Mouse (Mus musculus): ENCODE results near the gene Gm21103. TPM values are rescaled to one million over a fixed set of nuclear protein-coding genes. Genes with fewer than 3 reads are reported as not detected.
A peak's percentile ranks its signal among the peaks of the same experiment; 100 is the strongest.
"Not testable (repeated sequence)": the region's sequence is repeated elsewhere in the genome, so short reads cannot be mapped to it uniquely, and the experiment has no call there.

Gm21103 gene
- total RNA-seq (2021): not detected

DNA sequence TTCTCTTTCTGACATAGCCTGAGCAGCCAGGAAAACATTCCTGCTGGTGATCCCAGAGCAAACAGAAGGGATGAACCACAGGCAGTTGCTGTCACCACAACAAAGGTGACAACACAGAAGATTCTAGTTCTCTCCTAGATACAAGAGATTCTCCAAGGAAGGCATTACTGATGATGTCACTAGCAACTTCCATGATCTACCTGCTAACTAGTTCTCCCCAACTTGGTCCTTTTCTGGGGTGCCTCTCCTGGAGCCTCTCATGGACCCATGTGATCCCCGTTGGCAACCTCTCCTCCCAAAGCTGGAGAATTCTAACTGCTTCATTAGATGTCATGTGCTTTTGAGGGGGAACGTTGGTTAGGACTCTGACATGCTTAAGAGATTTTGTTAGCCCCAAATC lies at the start of gene Gm21103:
TSS of gene Gm21103 (minus strand) at position 101 of the 400 bp plus-strand sequence.
- DNase-seq (ENCODE audit: low spot score); intact Hi-C loops (cut with DNase I): not testable (repeated sequence)

DNA sequence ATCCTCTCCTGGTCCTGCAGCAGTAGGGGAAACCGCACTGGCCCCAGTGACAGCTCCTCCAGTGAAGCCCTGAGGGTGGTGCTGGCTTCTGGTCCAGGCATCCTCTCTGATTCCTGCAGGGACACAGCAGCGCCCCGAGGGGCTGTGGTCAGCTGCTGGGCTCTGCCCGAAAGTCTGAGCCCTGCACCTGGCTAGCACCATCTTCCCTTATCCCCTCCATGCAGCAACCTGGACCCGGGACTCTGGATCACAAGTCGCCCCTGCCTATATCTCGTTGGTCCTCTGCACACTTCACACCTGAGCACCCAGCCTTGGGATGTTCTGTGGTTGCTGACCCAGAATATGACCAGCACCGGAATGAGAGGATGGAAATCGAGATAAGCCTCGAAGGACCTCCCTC lies 38.9 kb upstream of the Gm21103 start, which contains the start of gene Gm3618:
TSS of gene Gm3618 (minus strand) at position 101 of the 400 bp plus-strand sequence.
- DNase-seq (ENCODE audit: low spot score); intact Hi-C loops (cut with DNase I): not testable (repeated sequence)

DNA sequence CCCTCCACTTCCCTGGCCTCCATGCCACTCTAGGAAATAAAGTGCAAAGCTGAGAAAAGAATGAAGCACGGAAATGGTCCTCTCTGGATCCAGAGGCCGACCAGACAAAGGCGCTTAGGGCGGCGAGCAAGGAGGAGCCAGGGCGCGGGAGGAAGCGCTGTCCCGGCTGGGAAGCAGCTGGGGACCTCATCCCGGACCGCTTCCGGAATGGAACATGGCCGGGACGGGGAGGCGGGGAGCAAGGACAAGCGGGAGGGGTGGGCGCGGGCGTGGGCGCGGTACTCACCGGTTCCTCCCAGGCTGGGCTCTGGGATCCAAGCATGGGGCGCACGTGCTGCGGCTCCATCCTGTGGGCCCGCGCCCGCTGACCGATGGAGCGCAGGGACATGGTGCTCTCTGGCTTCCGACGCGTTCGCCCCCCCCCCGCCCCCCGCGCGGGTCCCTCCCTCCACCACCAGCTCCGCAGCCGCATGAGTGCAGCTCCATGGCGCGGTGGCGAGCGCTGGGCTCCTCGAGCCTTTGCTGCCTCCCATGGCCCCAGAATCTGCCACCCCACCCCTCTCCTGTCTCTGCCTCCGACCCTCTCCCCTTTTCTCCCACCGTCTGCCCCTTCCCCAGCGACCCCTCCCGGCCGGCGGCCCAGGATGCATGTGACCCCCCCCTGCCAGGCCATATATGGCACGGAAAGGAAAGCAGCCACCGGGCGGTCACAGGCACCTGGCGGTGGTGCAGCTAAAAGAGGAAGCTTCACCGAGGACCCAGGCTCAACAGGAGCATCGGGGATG lies 17.5 kb downstream of the Gm21103 start, which contains the start of gene Gm3411:
TSS of gene Gm3411 (minus strand) at position 320 of the 785 bp plus-strand sequence.
- intact Hi-C loops (cut with DNase I): not testable (repeated sequence)

More for the DNA sequence above, 17.5 kb downstream of the Gm21103 start, which contains the start of gene Gm3411:
- peak; percentile 69 for DNase-seq (ENCODE audit: low spot score)

Other genes with a start within 250 kb of the Gm21103 start
- gene Gm6337, start 246.6 kb downstream of the Gm21103 start, total RNA-seq (2021): not detected
- gene Gm8206, start 210.9 kb downstream of the Gm21103 start, total RNA-seq (2021): not detected
- under 1 TPM in 1 of 2 experiments, not detected in 1; 0.16 TPM for gene Gm3468, start 196.2 kb downstream of the Gm21103 start, total RNA-seq (2021)
- not detected for gene Gm3476, start 179.0 kb downstream of the Gm21103 start, total RNA-seq (2021)
- under 1 TPM; 0.26 to 0.31 TPM for gene Gm21560, start 85.6 kb downstream of the Gm21103 start, total RNA-seq (2021)
- gene Gm3411, start 17.6 kb downstream of the Gm21103 start, total RNA-seq (2021): under 1 TPM; 0.17 to 0.34 TPM
- gene Gm3618, start 38.8 kb upstream of the Gm21103 start, total RNA-seq (2021): not detected
- not detected for gene Gm16440, start 85.5 kb upstream of the Gm21103 start, total RNA-seq (2021)
- gene Gm3591, start 107.6 kb upstream of the Gm21103 start, total RNA-seq (2021): under 1 TPM in 1 of 2 experiments, not detected in 1; 0.39 TPM
- not detected for gene Gm3594, start 139.8 kb upstream of the Gm21103 start, total RNA-seq (2021)
- not detected for gene Gm8356, start 232.4 kb upstream of the Gm21103 start, total RNA-seq (2021)